Mouse (Mus musculus) cerebellum, adult 9-10 months (tissue): Measurements from ENCODE around the gene Itga9.
"Not testable (repeated sequence)": the region's sequence is repeated elsewhere in the genome, so short reads cannot be mapped to it uniquely, and the experiment has no call there.

Experiments used
- DNase-seq: peaks from one replicate; pipeline ENCODE4 v3.0.0; 2022

Gene Itga9

DNA sequence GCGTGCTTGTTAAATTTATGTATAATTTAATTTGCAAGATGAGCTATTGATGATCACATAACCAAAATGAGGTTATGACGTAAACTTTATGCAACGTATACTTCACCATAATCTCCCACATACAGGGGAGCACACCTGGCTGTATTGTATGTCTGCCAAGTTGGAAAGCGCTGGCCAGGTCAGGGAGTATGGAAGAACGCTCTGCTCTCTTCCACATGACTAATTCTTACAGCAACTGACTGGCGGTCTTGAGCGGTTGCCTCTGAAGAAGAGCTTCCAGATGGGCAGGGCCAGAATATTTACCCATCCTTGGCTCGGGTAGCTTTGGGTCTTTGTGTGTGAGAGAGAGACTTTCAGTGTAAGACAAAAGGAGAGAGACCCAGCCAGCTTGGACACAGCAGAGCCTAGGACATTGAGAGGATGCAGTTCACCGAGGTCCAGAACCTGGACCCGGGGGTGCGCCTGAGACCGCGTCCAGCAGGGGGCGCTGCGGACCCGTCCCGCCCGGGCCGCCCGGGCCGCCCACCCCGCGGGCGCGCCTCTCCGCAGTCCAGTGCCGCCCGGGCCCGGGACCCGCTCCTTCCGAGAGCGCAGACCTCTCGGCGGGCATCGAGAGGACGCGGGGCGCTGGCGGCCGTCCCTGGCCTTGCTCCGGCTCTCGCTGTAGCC, at the start of gene Itga9:
Itga9 (plus strand) TSS at position 543 of the 669 bp plus-strand sequence.
- no peak for DNase-seq

DNA sequence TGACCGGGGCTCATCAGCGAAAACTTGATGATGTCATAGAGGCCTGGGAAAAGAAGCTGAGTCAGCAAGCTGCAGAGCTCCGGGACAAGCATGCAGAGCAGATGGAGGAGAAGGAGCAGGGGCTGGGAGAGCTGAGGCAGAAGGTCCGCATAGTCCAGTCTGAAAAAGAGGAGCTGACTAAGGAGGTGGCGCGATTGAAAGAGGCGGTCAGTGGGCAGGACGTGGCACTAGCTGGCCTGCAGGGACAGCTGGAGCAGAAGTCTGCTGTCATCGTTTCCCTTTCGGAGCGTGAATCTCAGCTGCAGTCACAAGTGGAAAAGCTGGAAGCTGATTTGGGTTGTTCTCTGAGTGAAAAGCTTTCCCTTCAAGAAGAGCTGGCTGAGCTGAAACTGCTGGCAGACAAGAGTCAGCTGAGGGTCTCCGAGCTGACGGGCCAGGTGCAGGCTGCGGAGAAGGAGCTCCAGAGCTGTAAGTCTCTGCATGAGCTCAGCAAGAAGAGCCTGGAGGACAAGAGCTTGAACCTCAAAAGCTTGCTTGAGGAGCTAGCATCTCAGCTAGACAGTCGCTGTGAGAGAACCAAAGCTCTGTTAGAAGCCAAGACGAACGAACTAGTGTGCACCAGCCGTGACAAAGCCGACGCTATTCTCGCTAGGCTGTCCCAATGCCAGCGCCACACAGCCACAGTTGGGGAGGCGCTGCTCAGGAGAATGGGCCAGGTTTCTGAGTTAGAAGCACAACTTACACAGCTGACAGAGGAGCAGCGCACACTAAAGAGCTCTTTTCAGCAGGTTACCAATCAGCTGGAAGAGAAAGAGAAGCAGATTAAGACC, 49.3 kb upstream of the Itga9 start:
- no peak for DNase-seq

DNA sequence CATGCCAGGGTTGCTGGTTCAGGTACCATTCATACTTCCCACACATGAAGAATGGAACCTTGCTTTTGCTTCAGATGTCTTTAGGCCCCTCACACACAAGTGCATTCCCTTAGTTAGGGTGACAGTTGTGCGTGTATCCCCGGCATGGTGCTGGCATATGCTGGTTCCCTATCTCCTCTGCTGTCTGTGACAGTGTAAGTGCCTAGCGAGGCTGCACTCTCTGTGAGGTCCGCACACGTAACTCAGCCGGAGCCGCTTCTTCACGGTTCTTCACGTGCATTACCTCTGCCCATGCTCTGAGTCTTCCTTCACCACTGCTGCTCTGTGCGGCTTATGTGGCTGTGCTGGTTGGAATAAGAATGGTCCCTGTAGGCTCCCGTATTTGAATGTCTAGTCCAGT, 43.1 kb upstream of the Itga9 start:
- no peak for DNase-seq

GRCm38 (mm10) chr9:118563866-118564265, 42.6 kb upstream of the Itga9 start:
- DNase-seq = no peak

- no peak for DNase-seq
These were observed 41.8 kb upstream of the Itga9 start for GRCm38 (mm10) chr9:118564696-118565095.

- DNase-seq = no peak
These were observed 37.2 kb upstream of the Itga9 start for GRCm38 (mm10) chr9:118569328-118569727.

- no peak for DNase-seq
These were observed 35.6 kb upstream of the Itga9 start for GRCm38 (mm10) chr9:118570865-118571264.

DNA sequence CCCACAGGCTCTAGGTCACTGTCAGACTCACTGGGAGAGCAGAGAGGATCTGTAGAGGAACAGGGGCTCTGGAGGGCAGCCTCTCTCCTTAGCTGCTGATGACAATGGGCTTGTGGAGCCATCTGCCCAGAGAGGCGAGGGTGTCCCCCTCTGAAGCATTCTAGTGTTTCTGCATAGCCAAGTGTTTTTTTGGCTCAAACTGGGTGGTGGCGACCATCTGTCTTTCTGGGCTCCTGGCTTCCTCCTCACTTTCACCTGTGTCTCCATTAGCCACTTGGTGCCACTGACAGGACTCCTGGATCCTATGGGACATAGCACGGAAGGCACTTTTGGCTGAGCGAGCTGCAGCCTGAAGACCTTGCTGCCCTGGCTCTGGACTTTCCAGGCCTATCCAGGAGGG, 34.8 kb upstream of the Itga9 start:
- DNase-seq = peak; percentile 67

DNA sequence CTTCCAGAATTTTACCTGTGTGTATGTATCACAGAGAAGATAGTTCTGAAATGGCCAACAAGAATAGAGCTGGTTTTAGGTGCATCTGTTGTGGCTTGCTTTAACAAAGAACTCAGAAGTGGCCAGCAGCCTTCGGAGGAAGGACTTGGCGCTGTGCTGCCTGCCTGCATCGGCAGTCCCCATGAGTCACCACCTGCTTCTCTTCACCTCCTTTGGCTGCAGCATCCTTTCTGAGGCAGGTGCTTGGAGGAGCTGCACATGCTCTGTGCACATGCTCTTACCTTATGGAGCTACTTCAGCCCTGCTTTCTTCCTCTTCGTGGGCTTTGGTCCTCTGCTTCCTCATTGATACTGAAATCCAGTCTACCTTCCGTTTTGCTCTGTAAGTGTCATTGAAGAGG, 31.6 kb upstream of the Itga9 start:
- peak; percentile 72 for DNase-seq

- DNase-seq = no peak
These were observed 26.1 kb upstream of the Itga9 start for GRCm38 (mm10) chr9:118580371-118580770.

DNA sequence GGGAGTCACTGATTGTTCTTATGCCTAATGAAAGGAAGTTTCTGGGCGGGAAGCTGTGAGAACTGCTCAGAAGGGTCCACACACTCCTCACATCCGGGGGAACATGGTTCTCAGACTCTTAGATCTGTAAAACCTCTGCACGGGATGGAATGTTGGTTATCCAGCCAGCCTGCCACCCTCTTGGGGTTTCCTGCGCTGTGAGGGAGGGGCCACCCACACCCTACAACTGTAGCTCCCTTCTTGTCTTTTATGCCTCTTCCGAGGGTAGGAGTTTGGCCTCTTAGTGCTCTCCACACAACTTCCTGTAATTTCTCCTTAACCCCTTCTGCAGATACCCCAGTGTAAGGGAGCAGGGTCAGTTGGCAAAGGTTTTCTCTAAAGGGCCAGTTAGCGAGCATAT, 23.7 kb upstream of the Itga9 start:
- no peak for DNase-seq

GRCm38 (mm10) chr9:118584838-118585237, 21.7 kb upstream of the Itga9 start:
- DNase-seq = no peak

GRCm38 (mm10) chr9:118585998-118586397, 20.5 kb upstream of the Itga9 start:
- no peak for DNase-seq

DNA sequence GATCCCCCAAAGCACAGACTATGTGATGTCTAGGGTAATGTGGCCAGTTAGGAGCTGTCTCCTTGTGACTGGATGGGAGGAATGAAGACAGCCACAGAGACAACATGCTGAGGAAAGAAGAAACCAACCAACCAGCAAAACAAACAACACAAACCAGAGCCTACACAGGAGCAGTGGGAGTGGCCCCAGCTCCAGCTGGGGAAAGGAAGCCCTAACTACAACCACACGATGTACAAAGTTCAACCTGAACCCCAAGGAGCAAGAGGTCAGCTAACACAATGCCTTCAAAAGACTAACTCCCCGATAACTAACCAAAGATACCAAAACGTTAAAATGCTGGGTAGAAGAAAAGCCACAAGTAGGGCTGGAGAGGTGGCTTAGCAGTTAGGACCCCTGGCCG, 19.4 kb upstream of the Itga9 start:
- no peak for DNase-seq

DNA sequence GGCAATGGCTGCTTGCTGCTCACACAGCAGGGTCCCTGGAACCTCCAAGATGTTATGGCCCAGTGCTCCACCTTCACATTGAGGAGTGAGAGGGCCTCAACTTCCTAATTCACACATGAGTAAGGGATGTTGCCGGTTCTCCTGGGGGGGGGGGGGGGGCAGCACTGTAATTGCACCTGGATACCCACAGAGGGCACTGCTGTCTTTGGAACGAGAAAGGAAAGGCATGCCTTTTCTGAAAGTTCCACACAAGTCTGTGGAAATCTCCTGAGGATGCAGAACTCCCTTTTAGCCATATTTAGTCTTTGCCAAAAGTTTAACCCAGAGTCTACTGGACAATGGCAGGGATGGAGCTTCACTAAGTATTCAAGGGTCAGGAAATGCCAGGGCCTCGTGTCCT, 17.2 kb upstream of the Itga9 start:
- no peak for DNase-seq

DNA sequence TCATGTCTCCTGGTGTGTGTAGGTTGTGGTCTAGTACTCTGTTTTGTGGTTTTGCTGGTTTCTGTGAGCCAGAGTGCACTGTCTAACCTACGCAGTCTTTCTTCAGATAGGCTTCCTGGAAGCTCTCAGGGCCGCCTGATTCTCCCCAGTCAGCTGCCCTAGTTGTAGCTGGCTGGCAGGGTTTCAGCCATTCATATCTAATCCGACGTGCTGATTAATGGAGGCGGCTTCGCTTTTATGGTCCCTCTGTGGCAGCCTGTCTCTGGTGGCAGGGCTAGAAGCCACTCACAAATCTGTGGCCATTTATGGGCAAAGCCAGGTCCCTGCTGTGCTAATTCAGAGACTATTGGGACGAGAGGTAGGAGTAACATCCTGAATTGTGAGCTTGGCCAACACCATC, 16.3 kb upstream of the Itga9 start:
- DNase-seq = no peak

DNA sequence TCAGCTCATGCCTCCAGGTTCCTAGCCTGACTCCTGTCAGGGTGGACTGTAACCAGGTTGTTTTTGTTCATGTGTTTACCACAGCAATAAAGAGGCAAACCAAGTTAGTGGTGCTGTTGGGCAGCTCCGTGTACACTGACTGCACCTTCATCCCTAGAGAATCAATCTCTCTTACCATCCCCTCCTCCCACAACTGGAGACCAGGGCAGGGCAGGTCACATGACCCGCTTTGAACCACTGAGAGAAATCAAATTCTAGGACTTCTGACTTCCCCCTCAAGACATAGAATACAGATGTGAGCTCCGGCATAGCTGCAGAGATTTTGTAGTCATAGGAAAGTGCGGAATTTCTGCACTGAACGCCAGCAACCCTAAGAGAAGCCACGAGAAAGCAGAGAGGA, 14.9 kb upstream of the Itga9 start:
- DNase-seq = no peak

DNA sequence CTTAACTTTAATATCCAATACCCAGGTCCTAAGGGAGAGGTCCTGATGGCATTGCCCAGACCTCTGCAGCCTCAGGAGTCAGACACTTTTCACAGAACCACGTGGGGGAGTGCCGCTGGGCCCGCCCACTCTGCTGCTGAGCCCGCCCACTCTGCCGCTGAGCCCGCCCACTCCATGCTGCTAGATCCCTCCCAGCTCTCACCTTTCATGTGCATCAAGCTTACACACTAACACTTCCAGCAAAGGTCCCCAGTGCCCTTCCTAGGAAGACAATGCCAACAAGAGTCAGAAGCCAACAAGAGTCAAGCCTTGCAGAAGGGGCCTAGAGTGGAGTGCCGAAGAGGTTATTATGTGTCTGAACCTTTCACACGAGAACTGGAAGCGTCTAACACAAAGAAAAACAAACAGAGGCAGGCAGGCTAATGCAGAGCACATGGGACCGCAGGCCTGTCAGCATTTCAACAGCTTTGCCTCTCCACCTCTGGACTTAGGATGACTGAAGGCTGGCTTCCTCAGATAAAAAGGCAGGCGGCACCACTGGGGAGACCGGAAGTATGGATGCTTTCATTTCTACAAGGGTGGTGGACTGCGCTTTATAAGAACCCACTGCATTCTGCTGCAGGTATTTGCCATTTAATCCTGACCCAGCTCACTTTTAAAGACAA, 13.8 kb upstream of the Itga9 start:
- DNase-seq = no peak

DNA sequence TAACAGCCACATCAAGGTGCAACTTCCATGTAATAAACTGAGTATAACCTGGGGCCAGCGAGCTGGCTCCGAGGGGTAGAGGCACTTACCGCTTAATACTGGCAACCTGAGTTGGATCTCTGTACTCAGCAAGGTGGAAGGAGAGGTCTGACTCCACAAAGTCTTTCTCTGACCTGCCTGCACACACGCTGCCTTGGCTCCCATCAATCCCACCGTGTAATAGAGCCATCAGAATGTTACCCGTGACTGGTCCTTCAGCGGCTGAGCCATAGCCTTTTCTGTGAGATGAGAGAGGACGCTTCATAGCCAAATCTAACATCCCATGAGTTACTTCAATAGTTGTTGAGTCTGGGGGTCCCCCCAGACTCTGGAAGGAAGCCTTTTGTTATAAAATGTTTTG, 13.0 kb upstream of the Itga9 start:
- DNase-seq = no peak

DNA sequence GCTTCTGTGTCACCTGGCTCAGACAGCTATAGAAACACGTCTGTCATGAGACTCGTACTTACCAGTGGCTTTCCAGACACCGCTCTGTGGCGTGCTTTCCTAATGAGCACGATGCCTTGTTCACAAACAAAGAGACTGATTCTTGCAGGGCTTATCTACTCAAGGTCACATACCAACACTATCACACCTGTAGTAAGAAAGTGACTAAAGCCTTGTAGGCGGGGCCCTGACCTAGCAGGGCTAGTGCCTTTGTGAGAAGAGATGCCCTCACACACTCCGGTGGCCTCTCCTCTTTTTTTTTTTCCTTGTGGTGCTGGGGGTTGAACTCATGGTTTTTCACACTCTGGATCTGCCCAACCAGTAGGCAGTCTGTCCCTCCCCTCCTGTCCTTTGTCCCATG, 9.7 kb upstream of the Itga9 start:
- no peak for DNase-seq

DNA sequence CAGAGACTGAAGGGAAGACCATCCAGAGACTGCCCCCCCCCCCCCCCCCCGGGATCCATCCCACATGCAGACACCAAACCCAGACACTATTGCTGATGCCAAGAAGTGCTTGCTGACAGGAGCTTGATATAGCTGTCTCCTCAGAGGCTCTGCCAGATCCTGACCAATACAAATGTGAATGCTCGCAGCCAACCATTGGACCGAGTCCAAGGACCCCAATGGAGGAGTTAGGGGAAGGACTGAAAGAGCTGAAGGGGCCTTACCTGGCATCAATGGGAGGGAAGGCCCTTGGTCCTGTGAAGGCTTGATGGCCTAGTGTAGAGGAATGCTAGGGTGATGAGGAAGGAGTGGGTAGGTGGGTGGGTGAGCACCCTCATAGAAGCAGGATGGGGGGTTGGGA, 6.1 kb upstream of the Itga9 start:
- DNase-seq = not testable (repeated sequence)

DNA sequence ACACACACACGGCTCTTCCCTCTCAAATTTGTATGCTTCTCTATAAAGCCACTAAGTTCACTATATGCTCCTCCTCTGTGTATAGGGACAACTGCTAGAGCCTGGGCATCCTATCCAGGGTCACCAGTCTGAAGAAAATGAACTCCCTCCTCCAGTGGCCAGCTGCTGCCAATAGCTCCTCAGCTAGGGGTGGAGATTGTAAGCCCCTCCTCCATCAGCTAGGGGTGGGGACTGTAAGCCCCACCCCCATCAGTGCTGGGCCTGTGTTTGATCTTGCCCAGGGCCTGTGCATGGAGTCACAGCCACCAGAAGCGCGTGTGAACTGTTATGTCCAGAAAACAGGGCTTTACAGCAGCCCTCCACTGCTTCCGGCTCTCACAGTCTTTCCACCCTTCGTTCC, 3.9 kb upstream of the Itga9 start:
- no peak for DNase-seq

- DNase-seq = no peak
These were observed 404 bp downstream of the Itga9 start for GRCm38 (mm10) chr9:118606817-118607371.
